Mouse (Mus musculus) thymus, postnatal 25 days (tissue): ENCODE measurements at regions not wholly inside any gene's neighbourhood (a gene's known extent, or its start where the extent isn't known, plus 50 kb on each side); places are given as distances from the start of the nearest gene placed in this dataset.

Source experiments
- DNase-seq: peaks from one replicate; pipeline ENCODE4 v3.0.0; 2022

DNA sequence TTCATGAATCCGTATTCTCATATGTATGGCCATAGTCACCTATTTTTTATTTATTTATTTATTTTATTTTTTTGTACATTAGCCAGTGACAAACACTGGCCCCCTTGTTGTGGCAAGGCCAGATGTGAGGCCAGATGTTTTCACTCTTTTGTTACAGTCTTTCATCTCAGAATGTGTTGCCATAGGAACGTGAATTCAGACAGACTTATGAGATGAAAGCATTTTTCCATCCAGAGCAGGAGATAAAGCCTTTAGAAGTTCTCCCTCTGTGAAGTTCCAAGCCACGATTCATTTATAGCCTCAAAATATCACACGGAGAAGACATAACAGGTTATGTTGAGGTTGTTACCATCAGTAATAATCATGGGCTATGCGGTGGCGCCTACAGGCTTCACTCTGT, 220.9 kb downstream of the Arpp21 start:
- DNase-seq: no peak

GRCm38 (mm10) chr9:111994401-111994800, 241.3 kb downstream of the Arpp21 start:
- DNase-seq: no peak

DNA sequence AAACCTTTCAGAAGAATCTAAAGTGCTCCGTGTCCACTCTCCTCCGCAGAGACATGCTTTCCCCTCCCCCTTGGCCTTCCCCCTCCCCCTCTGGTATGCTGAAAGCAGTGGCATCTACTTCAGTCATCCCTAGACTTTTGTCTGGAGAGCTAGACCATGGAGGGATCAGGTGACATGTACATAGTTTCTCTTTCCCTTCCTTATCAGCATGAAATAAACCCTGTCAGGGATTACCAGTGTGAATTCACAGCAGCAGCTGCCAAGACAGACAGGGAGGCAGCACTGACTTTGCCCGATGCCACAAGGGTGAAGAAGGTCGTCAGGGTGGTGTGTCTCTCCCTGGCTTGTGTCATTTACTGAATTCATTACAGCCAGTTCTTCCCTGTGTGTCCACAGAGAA, 241.9 kb downstream of the Arpp21 start:
- no peak for DNase-seq

DNA sequence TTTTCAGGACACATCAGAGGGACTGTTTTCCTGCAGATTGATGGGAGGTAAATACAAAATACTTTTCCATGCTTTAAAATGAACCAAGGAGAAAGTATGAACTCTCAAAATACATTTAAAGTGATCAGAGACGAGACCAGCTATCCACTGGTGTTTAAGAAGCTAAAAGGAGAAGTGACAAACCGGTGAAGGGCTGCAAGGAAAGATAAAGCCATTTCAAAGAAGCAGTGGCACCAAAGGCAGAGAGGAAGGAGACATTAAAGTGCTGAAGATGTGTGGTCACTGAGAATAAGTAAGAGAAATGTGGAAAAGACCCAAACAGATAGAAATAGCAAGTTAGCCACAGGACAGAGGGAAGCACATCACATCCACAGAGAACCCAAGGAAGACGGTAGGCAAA, 245.7 kb downstream of the Arpp21 start:
- DNase-seq: no peak

GRCm38 (mm10) chr9:111963405-111964037, 272.2 kb downstream of the Arpp21 start:
- no peak for DNase-seq

DNA sequence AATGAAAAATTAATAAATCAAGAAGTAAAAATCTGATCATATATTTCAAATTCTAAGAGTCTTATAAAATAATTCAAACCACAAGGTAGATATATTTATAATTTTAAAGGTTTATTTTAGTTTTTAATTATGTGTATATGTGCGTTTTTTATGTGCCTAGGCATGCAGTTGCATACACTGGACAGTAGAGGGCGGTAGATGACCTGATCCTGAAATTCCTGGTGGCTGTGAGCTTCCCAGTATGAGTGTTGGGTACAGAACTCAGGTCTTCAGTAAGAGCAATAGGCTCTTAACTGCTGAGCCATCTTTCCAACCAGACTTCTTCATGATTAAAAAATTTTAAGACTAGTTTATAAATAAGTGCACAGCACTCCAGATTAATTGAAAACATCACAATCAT, 267.7 kb upstream of the Stac start:
- peak; percentile 3 for DNase-seq

DNA sequence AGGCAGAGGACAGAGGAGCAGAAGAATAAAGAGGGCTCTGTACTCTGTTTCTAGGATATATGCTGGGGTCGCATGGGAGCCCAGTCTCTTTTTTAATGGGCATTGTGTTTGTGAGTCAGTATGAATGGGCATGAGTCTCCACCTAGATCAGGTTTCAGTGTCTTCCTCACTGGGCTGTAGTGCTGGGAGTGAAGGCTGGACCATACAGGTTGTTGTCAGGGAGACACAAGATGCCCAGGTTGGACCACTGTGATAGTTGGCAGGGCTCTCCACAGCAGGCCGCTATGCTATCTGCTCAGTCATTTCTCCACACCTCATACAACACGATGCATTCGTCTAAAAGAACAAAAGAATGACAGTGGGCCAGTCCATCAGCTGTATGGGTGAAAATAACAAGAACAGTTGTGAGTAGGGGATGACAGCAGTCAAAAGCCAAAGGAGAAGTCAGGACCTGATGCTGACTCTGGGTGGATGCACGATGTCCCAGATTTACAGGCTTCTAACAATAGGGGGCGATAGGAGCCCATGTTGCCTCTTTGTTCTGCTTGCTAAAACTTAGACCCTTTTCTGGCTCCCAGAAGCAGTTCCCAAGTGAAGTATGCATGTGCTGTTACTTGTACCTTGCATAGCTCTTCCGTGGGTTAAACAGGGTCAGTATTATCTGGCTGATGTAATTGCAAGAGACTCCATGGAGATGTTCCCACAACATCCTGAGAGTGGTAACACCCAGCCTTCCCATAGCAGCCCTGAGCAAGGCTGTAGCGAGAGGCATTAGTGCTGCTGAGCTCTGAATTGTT, 249.3 kb upstream of the Stac start:
- DNase-seq: peak; percentile 3

DNA sequence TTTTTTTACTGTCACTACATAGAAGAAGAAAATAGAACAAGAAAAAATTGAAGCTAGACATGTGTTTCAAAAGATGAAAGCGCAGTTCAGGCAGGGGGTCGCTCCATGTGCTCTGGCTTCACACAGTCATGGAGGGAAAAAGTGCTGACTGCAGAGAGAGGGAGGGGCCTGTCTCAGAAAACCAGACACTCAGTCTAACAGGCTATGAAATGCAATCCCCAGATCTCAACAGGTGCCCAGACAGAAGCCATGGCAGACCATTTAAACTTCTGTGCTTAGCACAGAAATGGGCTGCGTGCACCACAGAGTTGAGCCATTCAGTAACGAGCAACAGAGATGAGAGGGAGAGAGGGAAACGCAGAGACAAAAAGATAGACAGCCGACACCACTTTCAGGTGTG, 242.3 kb upstream of the Stac start:
- DNase-seq: no peak

- DNase-seq: peak; percentile 41
These were observed 228.3 kb upstream of the Stac start for GRCm38 (mm10) chr9:111918275-111918940.

- peak; percentile 13 for DNase-seq
These were observed 226.8 kb upstream of the Stac start for GRCm38 (mm10) chr9:111916684-111917535.

GRCm38 (mm10) chr9:111908806-111909205, 218.7 kb upstream of the Stac start:
- no peak for DNase-seq

DNA sequence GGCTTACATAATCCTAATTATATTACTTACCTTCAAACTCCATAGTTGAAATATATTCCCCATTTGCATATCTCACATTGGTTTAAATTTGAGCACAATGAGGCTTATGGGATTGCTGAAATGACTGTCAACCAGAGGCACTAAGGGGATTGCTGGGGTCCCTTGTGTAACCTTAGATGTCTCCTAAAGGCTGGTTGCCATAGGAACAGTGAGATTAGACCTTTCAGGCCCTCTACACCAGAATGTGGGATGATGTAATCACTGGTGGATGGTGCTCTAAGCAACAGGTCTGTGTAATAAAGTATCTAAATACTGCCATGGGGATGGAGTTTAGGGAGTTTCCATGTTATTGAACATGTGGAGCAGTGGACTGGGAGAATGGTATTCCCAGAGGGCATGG, 210.0 kb upstream of the Stac start:
- DNase-seq: no peak

- DNase-seq: no peak
These were observed 207.5 kb upstream of the Stac start for GRCm38 (mm10) chr9:111897626-111898025.

DNA sequence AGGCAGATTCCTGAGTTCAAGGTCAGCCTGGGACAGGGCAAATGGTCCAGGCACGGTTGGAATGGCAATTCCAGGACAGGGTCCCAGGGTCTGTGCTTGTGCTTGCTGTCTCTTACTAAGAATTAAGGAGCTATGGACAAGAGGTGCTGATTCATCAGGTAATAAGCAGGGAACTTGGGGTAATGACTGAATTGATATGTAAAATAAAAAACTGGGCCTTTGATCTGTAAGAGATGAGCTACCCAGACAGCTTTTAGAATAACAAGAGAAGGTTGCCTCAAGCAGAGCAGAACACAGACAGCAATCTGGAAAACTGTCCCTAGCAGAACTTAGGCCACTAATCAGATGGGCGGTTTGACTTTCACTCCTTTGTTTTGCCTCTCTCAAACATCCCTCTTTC, 189.6 kb upstream of the Stac start:
- no peak for DNase-seq

DNA sequence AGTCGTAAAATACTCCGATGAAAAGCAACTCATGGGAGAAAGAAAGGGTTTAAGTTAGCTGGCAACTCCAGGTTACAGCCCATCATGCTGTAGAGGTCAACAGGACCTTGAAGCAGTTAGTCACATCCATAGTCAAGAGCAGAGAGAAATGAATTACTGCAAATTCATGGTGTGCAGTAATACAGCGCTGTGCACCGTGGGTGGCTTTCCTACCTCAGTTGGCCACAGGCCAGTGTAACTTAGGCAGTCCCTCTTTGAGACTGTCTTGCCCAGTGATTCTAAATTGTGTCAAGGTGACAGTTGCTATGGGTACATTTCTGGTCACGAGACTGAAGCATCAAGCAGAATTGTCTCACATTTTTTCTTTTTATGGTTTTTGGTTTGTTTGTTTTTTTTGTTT, 186.7 kb upstream of the Stac start:
- DNase-seq: no peak

GRCm38 (mm10) chr9:111870466-111870865, 180.3 kb upstream of the Stac start:
- DNase-seq: no peak

- no peak for DNase-seq
These were observed 179.7 kb upstream of the Stac start for GRCm38 (mm10) chr9:111869801-111870382.

DNA sequence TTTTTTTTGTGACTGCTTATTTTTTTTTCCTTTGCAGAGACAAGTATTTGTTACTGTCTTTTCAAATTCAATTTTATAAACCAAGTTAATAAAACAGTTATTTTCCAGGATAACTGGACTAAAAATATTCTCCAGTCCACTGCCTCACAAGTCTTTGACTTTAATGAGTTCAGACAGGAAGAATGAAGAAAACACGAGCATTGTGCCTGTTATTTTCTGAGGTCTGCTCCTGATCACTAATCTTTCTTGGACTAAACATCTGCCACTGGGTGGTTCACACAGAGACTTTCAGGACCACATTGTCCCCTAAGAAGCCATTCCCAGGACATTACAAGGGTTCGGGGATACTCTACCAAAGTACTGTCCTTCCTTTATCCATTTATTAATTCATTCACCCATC, 167.9 kb upstream of the Stac start:
- no peak for DNase-seq

DNA sequence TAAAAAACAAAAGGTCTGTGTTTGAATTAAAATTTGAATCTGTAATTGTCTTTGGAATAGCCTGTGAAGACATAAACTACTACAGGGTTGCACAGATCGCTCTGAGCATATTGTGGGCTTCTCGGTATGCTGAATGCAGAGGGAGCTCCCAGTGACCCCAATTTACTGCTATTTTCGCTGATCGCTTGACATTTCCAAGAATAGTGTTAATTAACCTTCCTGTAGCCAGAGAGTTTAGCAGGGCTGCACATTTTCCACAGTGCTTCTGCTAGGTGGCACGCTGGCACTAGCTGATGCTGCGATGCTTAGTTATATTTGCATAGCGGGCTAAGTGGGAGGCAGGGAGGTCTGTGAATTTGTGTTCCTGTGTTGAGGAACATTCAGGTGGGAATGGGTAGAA, 164.8 kb upstream of the Stac start:
- DNase-seq: no peak

- no peak for DNase-seq
These were observed 156.2 kb upstream of the Stac start for GRCm38 (mm10) chr9:111846366-111846765.

GRCm38 (mm10) chr9:111841151-111841550, 151.0 kb upstream of the Stac start:
- no peak for DNase-seq

GRCm38 (mm10) chr9:111838069-111838820, 148.1 kb upstream of the Stac start:
- no peak for DNase-seq
